31 mouse cellular contexts compared by ENCODE assay signal in the genomic region with DNA sequence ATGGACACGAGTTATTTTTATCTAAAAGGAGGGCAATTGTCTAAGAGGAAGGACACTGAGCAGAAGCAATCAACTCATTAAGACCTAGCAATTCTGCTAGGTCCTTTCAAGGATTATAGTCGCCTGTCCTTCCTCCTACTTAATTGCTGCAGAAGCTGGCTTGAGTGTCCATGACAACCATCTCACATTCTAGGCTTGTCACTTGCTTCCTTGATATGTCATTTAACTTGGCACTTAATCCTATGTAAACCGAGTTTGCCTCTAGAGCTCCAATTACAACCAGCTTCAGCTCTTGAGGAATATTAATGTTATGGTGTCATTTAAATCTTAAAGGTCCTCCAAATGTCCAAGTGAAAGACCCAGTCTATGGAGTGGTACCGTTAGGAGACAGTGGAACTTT. TPM values are rescaled to one million over a fixed set of nuclear protein-coding genes. Genes with fewer than 3 reads are reported as not detected.
"Had no signal": no experiment of that assay in that cellular context is flagged by ENCODE, and none has a peak within 500 bp of the region (broad histone marks: within the 10 kb centered on the region; RNA-seq: fewer than 3 reads in every experiment).

No protein-coding gene starts in this region.

- H3K27me3 ChIP-seq: heart, embryonic 13.5 days; heart, embryonic 15.5 days; hindbrain, embryonic 13.5 days; hindbrain, embryonic 15.5 days; limb, embryonic 12.5 days; liver, embryonic 13.5 days had no signal

- H3K9me3 ChIP-seq: heart, embryonic 13.5 days; heart, embryonic 15.5 days; hindbrain, embryonic 13.5 days; hindbrain, embryonic 15.5 days; limb, embryonic 10.5 days; limb, embryonic 12.5 days; liver, embryonic 13.5 days had no signal

- H3K9ac ChIP-seq: heart, embryonic 13.5 days; heart, embryonic 15.5 days; hindbrain, embryonic 13.5 days; hindbrain, embryonic 15.5 days; limb, embryonic 12.5 days; liver, embryonic 13.5 days had no signal

- H3K36me3 ChIP-seq: heart, embryonic 13.5 days; heart, embryonic 15.5 days; hindbrain, embryonic 13.5 days; hindbrain, embryonic 15.5 days; limb, embryonic 10.5 days; limb, embryonic 12.5 days; liver, embryonic 13.5 days had no signal

- H3K4me1 ChIP-seq: hindbrain, embryonic 13.5 days; hindbrain, embryonic 15.5 days; liver, embryonic 13.5 days had no signal

- H3K4me3 ChIP-seq: gastrocnemius, adult 2 months; heart, adult 2 months; heart, embryonic 13.5 days; heart, embryonic 15.5 days; hindbrain, embryonic 13.5 days; hindbrain, embryonic 15.5 days; layer of hippocampus, adult 2 months; left cerebral cortex, adult 2 months; limb, embryonic 10.5 days; limb, embryonic 12.5 days; liver, embryonic 13.5 days had no signal

- DNase-seq: gastrocnemius, adult 2 months; gastrocnemius, postnatal 10 days; gastrocnemius, postnatal 25 days; heart, adult 2 months; heart, postnatal 14 days; heart, postnatal 36 days; kidney, adult 11 months; kidney, adult 2 months; kidney, adult 9 months; kidney, postnatal 10 days; kidney, postnatal 25 days; kidney, postnatal 4 days; liver; liver, embryonic 13.5 days had no signal

- ATAC-seq: hindbrain, postnatal 0 days; intestine, embryonic 16.5 days had no signal

- H3K27ac ChIP-seq: gastrocnemius, adult 2 months; heart, adult 2 months; heart, embryonic 13.5 days; heart, embryonic 15.5 days; hindbrain, embryonic 13.5 days; hindbrain, embryonic 15.5 days; hindbrain, postnatal 0 days; layer of hippocampus, adult 2 months; left cerebral cortex, adult 2 months; limb, embryonic 10.5 days; limb, embryonic 12.5 days; liver, embryonic 13.5 days had no signal

- H3K4me2 ChIP-seq: heart, embryonic 11.5 days; heart, embryonic 13.5 days; heart, embryonic 15.5 days; hindbrain, embryonic 13.5 days; hindbrain, embryonic 15.5 days; limb, embryonic 12.5 days; liver, embryonic 11.5 days; liver, embryonic 13.5 days had no signal

RNA-seq across cellular contexts. Expression of gene Gm17359, which starts 22.3 kb away (rescaled TPM):
- polyA plus RNA-seq: heart, embryonic 11.5 days; heart, embryonic 13.5 days; heart, embryonic 15.5 days; heart, postnatal 0 days; hindbrain, embryonic 11.5 days; hindbrain, embryonic 13.5 days; hindbrain, embryonic 15.5 days; hindbrain, postnatal 0 days; intestine, embryonic 14.5 days; intestine, embryonic 16.5 days; kidney, embryonic 16.5 days; limb, embryonic 10.5 days; limb, embryonic 12.5 days; limb, embryonic 14.5 days; liver, embryonic 11.5 days; liver, embryonic 13.5 days had no signal
